Mouse (Mus musculus) megakaryocyte-erythroid progenitor cell, adult 5-6 weeks (primary cell): Measurements from ENCODE around the gene Rhot2. TPM values are rescaled to one million over a fixed set of nuclear protein-coding genes. Genes with fewer than 3 reads are reported as not detected.
"Not testable (repeated sequence)": the region's sequence is repeated elsewhere in the genome, so short reads cannot be mapped to it uniquely, and the experiment has no call there.

Source experiments
- ATAC-seq: replicated peaks from 2 replicates; pipeline ENCODE4 v1.8.0; 2016; ENCODE audit warnings: mild to moderate bottlenecking, inconsistent platforms; ENCODE audit not compliant: severe bottlenecking, poor library complexity, low FRiP score, low TSS enrichment
- total RNA-seq, 2 experiments: library from RNA; stranded (forward) in 1 of 2; stranded (reverse) in 1 of 2; fragments of 200-1000, 215-1000 nt in 1 of 2; fragments of >200 nt in 1 of 2; fragmentation: Nextera tagmentation in 1 of 2; gene quantifications; 2 replicates each; pipeline ENCODE4 v1.2.3; 2014 to 2017

Gene Rhot2
- total RNA-seq, 2 experiments from 2014 or later, result 27.4 to 54.8 TPM

GRCm38 (mm10) chr17:25809606-25810340 lies 34.9 kb downstream of the Rhot2 start:
- ATAC-seq, result no peak

- ATAC-seq, result no peak
Measured at GRCm38 (mm10) chr17:25808789-25809605, 35.7 kb downstream of the Rhot2 start, which contains the start of gene Fbxl16. Fbxl16 (plus strand) TSS chr17:25809085.

- no peak for ATAC-seq
Measured at GRCm38 (mm10) chr17:25808028-25808427, 36.6 kb downstream of the Rhot2 start.

GRCm38 (mm10) chr17:25807452-25807851 lies 37.2 kb downstream of the Rhot2 start:
- not testable (repeated sequence) for ATAC-seq

- no peak for ATAC-seq
Measured at GRCm38 (mm10) chr17:25806507-25806906, 38.1 kb downstream of the Rhot2 start.

- no peak for ATAC-seq
Measured at GRCm38 (mm10) chr17:25802825-25803517, 41.7 kb downstream of the Rhot2 start.

- peak; percentile 71 for ATAC-seq
Measured at GRCm38 (mm10) chr17:25801029-25801428, 43.6 kb downstream of the Rhot2 start.

- ATAC-seq, result peak; percentile 62
Measured at GRCm38 (mm10) chr17:25796951-25797369, 47.7 kb downstream of the Rhot2 start, which contains the start of gene Metrn. Metrn (minus strand) TSS chr17:25797136.

- ATAC-seq, result no peak
Measured at GRCm38 (mm10) chr17:25796211-25796771, 48.4 kb downstream of the Rhot2 start.

GRCm38 (mm10) chr17:25795609-25796092 lies 49.0 kb downstream of the Rhot2 start, which contains the start of gene AC134908.4:
AC134908.4 (minus strand) TSS chr17:25795659.
- no peak for ATAC-seq

GRCm38 (mm10) chr17:25794998-25795397 lies 49.7 kb downstream of the Rhot2 start:
- ATAC-seq, result no peak

- ATAC-seq, result no peak
Measured at GRCm38 (mm10) chr17:25794197-25794596, 50.5 kb downstream of the Rhot2 start.

GRCm38 (mm10) chr17:25792615-25793014 lies 52.0 kb downstream of the Rhot2 start, which contains the start of gene Fam173a:
Fam173a (minus strand) TSS chr17:25792901.
- ATAC-seq, result peak; percentile 55

- ATAC-seq, result peak; percentile 55
Measured at GRCm38 (mm10) chr17:25791843-25792527, 52.7 kb downstream of the Rhot2 start.

- ATAC-seq, result no peak
Measured at GRCm38 (mm10) chr17:25791320-25791842, 53.3 kb downstream of the Rhot2 start.
